Mouse (Mus musculus) midbrain, embryonic 13.5 days (tissue): ENCODE measurements around the gene Bcl2l12. TPM values are rescaled to one million over a fixed set of nuclear protein-coding genes. Genes with fewer than 3 reads are reported as not detected.

ENCODE experiments used
- ATAC-seq: fragments of 200-750 bp; cut with Nextera tagmentation; 2 replicates; pipeline ENCODE4 v1.8.0; 2017; ENCODE audit warnings: mild to moderate bottlenecking, moderate TSS enrichment, moderate library complexity
- H3K27ac ChIP-seq: fragments of 300-500 bp; sonication (generic); 2 replicates; pipeline ENCODE4 v1.5.1; 2015; ENCODE audit warnings: inconsistent platforms, mild to moderate bottlenecking, moderate library complexity
- H3K27me3 ChIP-seq: fragments of 300-500 bp; sonication (generic); 2 replicates; pipeline ENCODE4 v1.6.1; 2015; ENCODE audit warnings: mild to moderate bottlenecking, inconsistent platforms
- H3K36me3 ChIP-seq: fragments of 300-500 bp; sonication (generic); 2 replicates; pipeline ENCODE4 v1.6.1; 2015; ENCODE audit warnings: mild to moderate bottlenecking, inconsistent platforms
- H3K4me1 ChIP-seq: fragments of 300-500 bp; sonication (generic); replicated peaks from 2 replicates; pipeline ENCODE4 v1.6.1; 2015; ENCODE audit warnings: inconsistent platforms
- H3K4me2 ChIP-seq: fragments of 300-500 bp; sonication (generic); replicated peaks from 2 replicates; pipeline ENCODE4 v1.6.1; 2015; ENCODE audit warnings: moderate library complexity, mild to moderate bottlenecking, inconsistent platforms
- H3K4me3 ChIP-seq: fragments of 300-500 bp; sonication (generic); replicated peaks from 2 replicates; pipeline ENCODE4 v1.5.1; 2015; ENCODE audit warnings: mild to moderate bottlenecking, inconsistent platforms
- H3K9ac ChIP-seq: fragments of 300-500 bp; sonication (generic); replicated peaks from 2 replicates; pipeline ENCODE4 v1.6.1; 2015; ENCODE audit warnings: mild to moderate bottlenecking, inconsistent platforms
- H3K9me3 ChIP-seq: fragments of 300-500 bp; sonication (generic); 2 replicates; pipeline ENCODE4 v1.6.1; 2016; ENCODE audit warnings: mild to moderate bottlenecking, inconsistent platforms
- WGBS: fragments of 180-500 bp; shearing (Covaris S2); methylation state at CpG from one replicate; pipeline ENCODE4 v1.1.7; 2015; 5-methylcytosine and 5-hydroxymethylcytosine counted together
- polyA plus RNA-seq: library from polyadenylated mRNA; unstranded; fragments of >200 nt; fragmentation: Nextera tagmentation; extraction: Ambion mirVana; gene quantifications from 2 replicates; pipeline ENCODE4 v1.2.1, GENCODE M21; 2015

Gene Bcl2l12
- polyA plus RNA-seq, 1 experiment from 2014 or later = 21.6 TPM

DNA sequence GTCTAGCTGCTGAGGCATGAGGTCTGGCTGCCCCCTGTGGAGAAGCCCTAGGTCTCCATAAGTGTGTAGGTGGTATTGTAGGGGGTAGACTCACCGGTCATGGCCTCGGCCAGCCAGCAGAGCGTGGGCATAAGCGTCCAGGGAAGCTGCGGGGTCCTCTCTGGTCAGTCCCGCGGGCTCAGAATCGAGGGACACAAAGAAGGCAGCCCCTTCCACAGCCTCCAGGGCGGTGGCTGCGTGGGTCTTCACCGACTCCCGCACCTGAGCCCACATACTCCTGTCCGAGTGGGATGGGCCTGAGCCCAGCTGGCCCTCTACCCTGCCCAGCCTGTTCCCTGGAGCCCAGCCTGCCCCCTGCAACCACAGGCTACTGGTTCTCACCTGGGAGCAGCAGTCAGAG lies 33.5 kb downstream of the Bcl2l12 start:
- Histone ChIP-seq H3K27me3 (no peaks in the 10 kb centered on the region), H3K4me1 (0 out of 2 replicates have a peak, but pooled peaks cover 5% of the 10 kb centered on the region), H3K4me3 (no peak overlapping the region), H3K9me3 (no peaks in the 10 kb centered on the region), H3K4me2 (no peak overlapping the region), H3K36me3 (peaks cover 77% of the 10 kb centered on the region), H3K27ac (no peak overlapping the region), H3K9ac (no peak overlapping the region)
- 94% methylated on average over 13 of the region's 13 CpGs for WGBS
- no peak; the same call in 1 of the 2 replicates for ATAC-seq

DNA sequence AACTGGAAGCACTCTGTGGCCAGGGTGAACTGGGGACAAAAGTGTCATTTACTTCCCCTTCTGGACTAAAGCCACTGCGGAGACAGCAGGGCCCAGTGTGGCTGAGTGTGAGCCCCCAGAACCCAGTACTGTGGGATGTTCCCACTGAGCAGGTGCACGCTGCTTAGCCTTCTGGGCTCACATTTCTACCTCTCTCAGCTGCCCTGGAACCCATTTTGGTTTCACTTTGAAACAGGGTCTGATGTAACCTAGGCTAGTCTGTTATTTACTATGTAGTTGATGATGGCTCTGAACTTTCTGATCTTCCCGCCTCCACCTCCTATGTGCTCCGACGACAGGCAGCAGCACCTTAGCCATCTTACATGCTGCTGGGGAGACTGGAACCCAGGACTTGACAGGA lies 35.7 kb downstream of the Bcl2l12 start:
- Histone ChIP-seq H3K9me3 (no peaks in the 10 kb centered on the region), H3K36me3 (peaks cover 88% of the 10 kb centered on the region), H3K4me3 (no peak overlapping the region), H3K27me3 (no peaks in the 10 kb centered on the region), H3K4me1 (no peaks in the 10 kb centered on the region), H3K9ac (no peak overlapping the region), H3K27ac (no peak overlapping the region), H3K4me2 (no peak overlapping the region)
- 95% methylated on average over 5 of the region's 5 CpGs for WGBS
- ATAC-seq = no peak

DNA sequence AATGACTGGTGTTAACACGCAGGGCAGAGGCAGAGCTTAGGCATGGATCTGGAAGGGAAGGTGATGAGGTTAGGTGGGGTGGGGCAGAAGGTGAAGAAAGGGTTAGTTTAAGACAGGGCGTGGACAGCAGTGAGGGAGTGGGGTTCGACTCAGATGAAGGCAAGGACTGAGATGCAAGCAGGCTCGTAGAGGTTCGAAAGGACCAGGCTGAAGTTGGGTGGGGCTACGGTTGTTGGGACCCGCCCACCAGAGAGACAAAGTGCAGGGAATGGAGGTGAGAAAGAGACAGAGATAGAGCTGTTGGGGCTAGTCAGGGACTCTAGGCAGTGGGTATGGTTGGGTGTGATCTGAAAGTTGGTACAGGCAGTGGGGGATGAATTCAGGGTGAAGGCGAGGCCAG lies 36.2 kb downstream of the Bcl2l12 start:
- Histone ChIP-seq H3K4me2 (no peak overlapping the region), H3K27ac (no peak overlapping the region), H3K36me3 (peaks cover 85% of the 10 kb centered on the region), H3K4me3 (no peak overlapping the region), H3K27me3 (no peaks in the 10 kb centered on the region), H3K9ac (no peak overlapping the region), H3K9me3 (no peaks in the 10 kb centered on the region), H3K4me1 (no peaks in the 10 kb centered on the region)
- 88% methylated on average over 8 of the region's 8 CpGs for whole genome bisulfite sequencing
- no peak for ATAC-seq

DNA sequence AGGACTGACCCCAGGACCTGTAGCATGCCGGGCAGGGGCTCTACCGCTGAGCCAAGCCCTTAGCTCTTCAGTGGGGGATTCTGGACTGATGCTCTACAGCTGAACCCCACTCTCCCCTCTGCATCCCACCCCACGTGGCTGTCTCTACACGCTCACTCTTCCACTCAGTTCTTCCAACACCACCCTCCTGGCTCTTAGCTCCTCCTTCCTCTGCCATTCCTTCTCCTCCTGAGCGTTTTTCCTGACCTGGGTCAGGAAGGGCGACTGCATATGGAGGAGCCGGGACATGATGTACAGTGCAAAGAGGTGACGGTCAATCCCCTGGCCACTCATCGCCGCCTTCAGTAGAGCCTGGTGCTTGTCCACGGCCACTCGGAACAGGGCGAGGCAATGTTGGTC lies 38.0 kb downstream of the Bcl2l12 start:
- Histone ChIP-seq H3K4me2 (no peak overlapping the region), H3K27ac (no peak overlapping the region), H3K4me3 (no peak overlapping the region), H3K9ac (no peak overlapping the region), H3K27me3 (no peaks in the 10 kb centered on the region), H3K36me3 (peaks cover 68% of the 10 kb centered on the region), H3K4me1 (no peaks in the 10 kb centered on the region), H3K9me3 (no peaks in the 10 kb centered on the region)
- WGBS = 91% methylated on average over 13 of the region's 13 CpGs
- ATAC-seq = no peak

DNA sequence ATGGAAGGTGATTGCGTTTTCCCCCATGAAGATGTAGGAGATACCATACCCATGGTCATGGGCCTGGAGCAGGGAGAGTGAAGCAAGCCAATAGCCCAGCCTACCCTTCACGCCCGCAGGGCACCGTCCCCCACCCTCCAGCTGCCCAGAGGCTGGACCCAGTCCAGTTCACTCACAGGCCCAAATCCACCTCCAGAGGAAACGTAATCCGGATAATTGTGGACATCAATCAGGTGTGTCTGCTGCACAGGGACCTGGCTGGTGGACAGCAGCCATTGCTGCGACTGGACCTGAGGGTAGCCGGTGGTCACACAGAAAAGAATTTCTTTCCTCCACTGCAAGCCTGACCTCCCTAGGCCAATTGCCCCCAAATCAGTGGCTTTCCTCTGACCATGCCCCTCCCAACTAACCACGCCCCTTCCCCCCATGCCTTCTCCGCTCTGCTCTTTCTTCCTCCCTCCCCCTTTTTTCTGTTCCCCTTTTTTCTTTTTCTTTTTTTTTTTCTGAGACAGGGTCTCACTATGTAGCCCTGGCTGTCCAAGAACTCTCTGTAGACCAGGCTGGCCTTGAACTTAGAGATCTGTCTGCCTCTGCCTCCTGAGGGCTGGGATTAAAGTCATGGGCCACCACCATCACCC lies 38.5 kb downstream of the Bcl2l12 start:
- Histone ChIP-seq H3K9me3 (no peaks in the 10 kb centered on the region), H3K4me2 (no peak overlapping the region), H3K9ac (no peak overlapping the region), H3K4me3 (no peak overlapping the region), H3K4me1 (no peaks in the 10 kb centered on the region), H3K27ac (no peak overlapping the region), H3K36me3 (peaks cover 63% of the 10 kb centered on the region), H3K27me3 (no peaks in the 10 kb centered on the region)
- 90% methylated on average over 10 of the region's 10 CpGs for WGBS
- ATAC-seq = no peak

DNA sequence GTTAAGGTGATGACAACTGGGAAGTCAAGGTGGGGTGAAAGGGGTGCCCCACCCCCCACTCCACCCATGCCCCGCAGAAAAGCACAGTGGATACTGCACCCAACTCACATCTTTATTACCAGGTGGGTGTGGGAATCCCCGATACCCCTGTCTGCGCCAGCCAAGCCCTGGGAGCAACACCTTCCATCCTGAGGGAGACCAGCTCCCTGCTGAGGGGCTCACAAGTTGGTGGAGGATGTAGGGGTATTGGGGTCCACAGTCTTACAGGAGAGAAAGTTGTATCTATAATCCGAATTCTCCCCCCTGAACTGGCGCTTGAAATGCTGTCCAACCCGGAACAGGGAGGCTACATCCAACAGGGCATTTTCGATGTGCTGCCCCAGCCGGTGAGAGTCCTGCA lies 39.2 kb downstream of the Bcl2l12 start:
- Histone ChIP-seq H3K4me1 (no peaks in the 10 kb centered on the region), H3K9ac (no peak overlapping the region), H3K9me3 (no peaks in the 10 kb centered on the region), H3K4me3 (no peak overlapping the region), H3K4me2 (no peak overlapping the region), H3K27ac (no peak overlapping the region), H3K36me3 (peaks cover 58% of the 10 kb centered on the region), H3K27me3 (no peaks in the 10 kb centered on the region)
- ATAC-seq = no peak
- WGBS = 91% methylated on average over 8 of the region's 8 CpGs

DNA sequence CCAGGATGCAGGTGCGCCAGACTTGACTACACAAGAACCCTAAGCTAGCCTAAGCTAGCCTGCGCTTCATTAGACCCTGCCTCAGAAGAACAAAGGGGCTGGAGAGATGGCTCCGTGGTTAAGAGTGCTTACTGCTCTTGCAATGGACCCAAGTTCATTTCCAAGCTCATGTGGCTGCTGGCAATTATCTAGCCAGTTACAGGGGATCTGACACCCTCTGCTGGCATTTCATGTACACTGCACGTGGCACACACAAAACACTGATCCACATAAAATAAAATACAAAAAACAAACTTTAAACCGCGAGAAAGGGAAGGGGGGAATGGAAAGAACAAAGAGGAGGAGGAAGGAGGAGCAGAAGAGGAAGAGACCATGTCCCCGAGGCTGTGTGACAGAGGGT lies 40.3 kb downstream of the Bcl2l12 start:
- Histone ChIP-seq H3K4me2 (no peak overlapping the region), H3K27ac (no peak overlapping the region), H3K4me3 (no peak overlapping the region), H3K4me1 (0 out of 2 replicates have a peak, but pooled peaks cover under 1% of the 10 kb centered on the region), H3K9me3 (no peaks in the 10 kb centered on the region), H3K9ac (no peak overlapping the region), H3K27me3 (no peaks in the 10 kb centered on the region), H3K36me3 (peaks cover 47% of the 10 kb centered on the region)
- ATAC-seq = no peak
- 51% methylated on average over 7 of the region's 7 CpGs for WGBS

DNA sequence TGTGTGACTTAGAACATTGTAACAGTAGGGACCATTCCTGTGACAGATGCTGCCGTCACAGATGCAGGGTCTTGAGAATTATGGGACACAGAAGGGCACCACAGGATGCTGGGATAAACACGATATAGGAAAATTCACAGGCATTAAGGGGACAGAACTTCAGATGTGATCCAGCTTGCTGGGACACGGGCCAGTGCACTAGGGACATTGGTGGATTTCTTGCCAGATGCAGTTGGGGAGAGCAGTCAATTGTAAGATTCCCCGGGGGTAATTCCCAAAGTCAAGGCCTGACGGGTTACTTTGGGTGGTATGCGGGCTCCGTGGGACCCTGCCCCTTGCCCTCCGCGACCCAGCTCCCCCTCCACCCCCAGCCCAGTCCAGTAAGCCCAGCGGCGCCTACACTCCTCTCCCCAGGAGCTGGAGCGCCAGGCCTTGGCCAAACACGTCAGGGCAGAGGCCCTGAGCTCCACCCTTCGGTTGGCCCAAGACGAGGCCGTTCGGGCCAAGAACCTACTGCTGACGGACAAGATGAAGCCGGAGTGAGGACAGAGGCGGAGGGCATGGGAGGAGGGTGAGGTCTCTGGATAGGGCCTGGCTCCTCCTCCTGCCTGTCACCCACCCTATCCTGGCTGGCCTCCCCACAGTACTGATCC lies 41.2 kb downstream of the Bcl2l12 start:
- Histone ChIP-seq H3K36me3 (peaks cover 38% of the 10 kb centered on the region), H3K27ac (no peak overlapping the region), H3K27me3 (peaks cover 4% of the 10 kb centered on the region; the same call in 1 of the 2 replicates), H3K4me2 (no peak overlapping the region), H3K9ac (0 out of 2 replicates have a peak overlapping the region, but pooled peaks have one; percentile 6), H3K4me3 (no peak overlapping the region), H3K4me1 (peaks cover 9% of the 10 kb centered on the region), H3K9me3 (no peaks in the 10 kb centered on the region)
- ATAC-seq = no peak
- WGBS = 73% methylated on average over 20 of the region's 20 CpGs

DNA sequence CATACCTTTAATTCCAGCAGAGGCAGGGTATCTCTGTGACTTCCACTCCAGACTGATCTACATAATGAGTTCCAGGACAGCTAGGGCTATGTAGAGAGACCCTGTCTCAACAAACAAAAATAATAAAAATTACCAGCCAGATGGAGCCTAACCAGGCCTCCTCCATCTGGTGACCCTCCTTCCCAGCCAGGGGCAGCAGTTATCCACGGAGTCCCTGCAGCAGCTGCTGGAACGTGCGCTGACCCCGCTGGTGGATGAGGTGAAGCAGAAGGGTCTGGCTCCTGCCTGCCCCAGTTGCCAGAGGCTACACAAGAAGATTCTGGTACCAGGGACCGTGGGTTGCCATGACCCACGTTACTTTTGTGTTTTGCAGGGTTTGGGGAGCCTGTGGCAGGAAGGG lies 42.2 kb downstream of the Bcl2l12 start:
- no peaks in the 10 kb centered on the region for H3K9me3 ChIP-seq
- H3K4me1 ChIP-seq = peaks cover 18% of the 10 kb centered on the region
- WGBS = 61% methylated on average over 6 of the region's 6 CpGs
- no peak overlapping the region for H3K4me2 ChIP-seq
- H3K36me3 ChIP-seq = peaks cover 28% of the 10 kb centered on the region
- no peak overlapping the region for H3K4me3 ChIP-seq
- H3K9ac ChIP-seq = 0 out of 2 replicates have a peak overlapping the region, but pooled peaks have one; percentile 19
- H3K27ac ChIP-seq = peak overlapping the region; percentile 19; the same call in 1 of the 2 replicates
- H3K27me3 ChIP-seq = peaks cover 14% of the 10 kb centered on the region
- no peak for ATAC-seq

DNA sequence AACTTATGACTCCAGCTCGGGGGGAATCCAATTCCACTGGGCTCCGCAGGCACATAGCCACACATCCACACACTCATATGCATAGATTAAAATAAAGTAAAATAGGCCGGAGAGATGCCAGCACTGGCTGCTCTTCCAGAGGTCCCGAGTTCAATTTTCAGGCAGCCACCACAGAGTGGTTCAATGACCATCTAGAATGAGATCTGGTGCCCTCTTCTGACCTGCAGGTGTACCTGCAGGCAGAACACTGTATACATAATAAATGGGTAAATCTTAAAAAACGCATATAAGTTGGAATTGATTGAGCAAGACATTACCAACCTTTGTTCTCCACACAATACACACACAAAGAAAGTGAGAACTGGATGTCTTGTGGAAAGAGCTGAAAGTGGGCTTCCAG lies 42.9 kb downstream of the Bcl2l12 start:
- peaks cover 21% of the 10 kb centered on the region for H3K27me3 ChIP-seq
- no peaks in the 10 kb centered on the region for H3K9me3 ChIP-seq
- H3K4me2 ChIP-seq = no peak overlapping the region
- H3K9ac ChIP-seq = no peak overlapping the region
- H3K4me3 ChIP-seq = no peak overlapping the region
- no peak for ATAC-seq
- peaks cover 18% of the 10 kb centered on the region for H3K4me1 ChIP-seq
- WGBS = 51% methylated on average over 5 of the region's 5 CpGs
- H3K36me3 ChIP-seq = peaks cover 22% of the 10 kb centered on the region
- H3K27ac ChIP-seq = no peak overlapping the region

DNA sequence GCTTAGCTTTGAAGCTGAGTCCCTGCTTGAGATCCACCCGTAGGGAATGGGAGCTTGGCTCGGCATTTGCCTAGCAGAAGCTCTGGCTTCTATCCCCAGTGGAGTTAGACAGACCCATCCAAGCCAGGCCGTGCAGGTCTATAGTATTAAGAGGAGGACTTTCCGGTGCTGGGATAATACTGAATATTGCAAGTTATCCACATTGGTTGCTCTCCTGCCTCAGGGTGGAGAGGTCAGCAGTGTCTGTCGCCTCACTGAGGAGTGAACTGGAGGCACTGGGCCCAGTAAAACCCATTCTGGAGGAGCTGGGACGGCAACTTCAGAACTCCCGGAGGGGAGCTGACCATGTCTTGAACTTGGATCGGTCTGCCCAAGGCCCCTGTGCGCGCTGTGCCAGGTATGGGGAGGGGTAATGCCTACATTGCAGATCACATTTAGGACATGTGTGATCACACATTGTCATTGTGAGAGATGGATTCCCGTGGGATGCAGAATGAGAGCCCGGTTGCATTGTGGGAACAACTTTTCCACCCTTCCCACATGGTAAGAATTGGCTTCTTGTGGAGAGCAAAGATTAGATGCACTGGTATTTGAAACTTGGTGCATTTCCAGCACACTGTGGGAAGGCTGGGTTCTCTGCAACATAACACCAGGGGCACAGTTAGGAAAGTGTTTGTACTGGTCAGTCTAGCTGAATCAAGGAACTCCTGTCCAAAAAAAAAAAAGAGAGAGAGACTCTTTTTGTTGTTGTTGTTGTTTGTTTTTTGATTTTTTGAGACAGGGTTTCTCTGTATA lies 44.2 kb downstream of the Bcl2l12 start:
- H3K27ac ChIP-seq = no peak overlapping the region
- WGBS = 81% methylated on average over 12 of the region's 12 CpGs
- ATAC-seq = no peak
- peaks cover 33% of the 10 kb centered on the region for H3K27me3 ChIP-seq
- no peaks in the 10 kb centered on the region for H3K9me3 ChIP-seq
- H3K9ac ChIP-seq = no peak overlapping the region
- no peak overlapping the region for H3K4me2 ChIP-seq
- peaks cover 10% of the 10 kb centered on the region for H3K36me3 ChIP-seq
- peaks cover 18% of the 10 kb centered on the region for H3K4me1 ChIP-seq
- no peak overlapping the region for H3K4me3 ChIP-seq

DNA sequence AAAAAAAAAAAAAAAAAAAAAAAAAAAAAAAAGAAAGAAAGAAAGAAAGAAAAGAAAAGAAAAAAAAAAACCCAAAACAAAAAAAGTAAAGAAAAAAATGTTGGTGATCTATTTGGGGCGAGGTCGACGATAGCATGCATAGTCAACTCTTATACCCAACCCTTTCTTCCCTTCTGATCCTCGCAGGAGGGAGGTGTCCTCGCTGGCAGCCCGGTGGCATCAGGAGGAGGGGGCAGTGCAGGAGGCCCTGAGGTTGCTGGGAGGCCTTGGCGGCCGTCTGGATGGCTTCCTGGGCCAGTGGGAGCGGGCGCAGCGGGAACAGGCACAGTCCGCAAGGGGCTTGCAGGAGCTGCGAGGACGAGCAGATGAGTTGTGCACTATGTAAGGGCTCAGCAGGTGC lies 45.0 kb downstream of the Bcl2l12 start:
- Histone ChIP-seq H3K4me3 (no peak overlapping the region), H3K4me1 (peaks cover 18% of the 10 kb centered on the region), H3K9ac (no peak overlapping the region), H3K36me3 (peaks cover 2% of the 10 kb centered on the region; the same call in 1 of the 2 replicates), H3K9me3 (no peaks in the 10 kb centered on the region), H3K4me2 (no peak overlapping the region), H3K27me3 (peaks cover 33% of the 10 kb centered on the region), H3K27ac (no peak overlapping the region)
- no peak for ATAC-seq
- 56% methylated on average over 14 of the region's 14 CpGs for WGBS
